Mouse (Mus musculus): Measurements from ENCODE around the gene Bscl2. TPM values are rescaled to one million over a fixed set of nuclear protein-coding genes. Genes with fewer than 3 reads are reported as not detected.

The Bscl2 gene
- 101 and 104 TPM in 2 replicates for polyA plus RNA-seq (2015; fragmentation: Nextera tagmentation; extraction: Ambion mirVana)

GRCm38 (mm10) chr19:8837251-8837791 is at the start of gene Bscl2:
Gene Bscl2 (plus strand): TSS chr19:8837467.
- Histone ChIP-seq H3K9me3 (no peaks in the 10 kb centered on the region), H3K4me1 (replicated peaks) (peaks cover 37% of the 10 kb centered on the region), H3K27me3 (no peaks in the 10 kb centered on the region), H3K36me3 (peaks cover 35% of the 10 kb centered on the region), H3K27ac (replicated peaks) (peak within 1 kb of the TSS; percentile 97), H3K4me3 (peak within 1 kb of the TSS; percentile 79), H3K4me2 (peak within 1 kb of the TSS; percentile 78), H3K9ac (peak within 1 kb of the TSS; percentile 92)
- under 1% methylated on average over 38 of the region's 38 CpGs for WGBS
- peak; percentile 71 for ATAC-seq (ENCODE audit: low FRiP score, low read depth)

- Histone ChIP-seq H3K4me1 (replicated peaks) (peaks cover 13% of the 10 kb centered on the region), H3K4me3 (no peak overlapping the region), H3K27me3 (no peaks in the 10 kb centered on the region), H3K9me3 (no peaks in the 10 kb centered on the region), H3K9ac (no peak overlapping the region), H3K27ac (replicated peaks) (no peak overlapping the region), H3K4me2 (no peak overlapping the region), H3K36me3 (peaks cover 19% of the 10 kb centered on the region)
- no peak for ATAC-seq (ENCODE audit: low FRiP score, low read depth)
- WGBS = 22% methylated on average over 3 of the region's 3 CpGs
Observed at GRCm38 (mm10) chr19:8788521-8788920, 48.7 kb upstream of the Bscl2 start.

- H3K9ac ChIP-seq = no peak overlapping the region
- no peaks in the 10 kb centered on the region for H3K27me3 ChIP-seq
- H3K4me1 ChIP-seq (replicated peaks) = peaks cover 13% of the 10 kb centered on the region
- no peak overlapping the region for H3K27ac ChIP-seq (replicated peaks)
- H3K9me3 ChIP-seq = no peaks in the 10 kb centered on the region
- H3K36me3 ChIP-seq = peaks cover 24% of the 10 kb centered on the region
- 52% methylated on average over 1 of the region's 1 CpGs for WGBS
- H3K4me2 ChIP-seq = no peak overlapping the region
- H3K4me3 ChIP-seq = no peak overlapping the region
- ATAC-seq (ENCODE audit: low FRiP score, low read depth) = no peak
Observed at GRCm38 (mm10) chr19:8789171-8789570, 48.1 kb upstream of the Bscl2 start.

- Histone ChIP-seq H3K9ac (no peak overlapping the region), H3K4me1 (replicated peaks) (peaks cover 9% of the 10 kb centered on the region), H3K4me2 (no peak overlapping the region), H3K9me3 (no peaks in the 10 kb centered on the region), H3K27me3 (no peaks in the 10 kb centered on the region), H3K4me3 (no peak overlapping the region), H3K27ac (replicated peaks) (no peak overlapping the region), H3K36me3 (peaks cover 34% of the 10 kb centered on the region)
- no peak for ATAC-seq (ENCODE audit: low FRiP score, low read depth)
- WGBS = 85% methylated on average over 7 of the region's 7 CpGs
Observed at GRCm38 (mm10) chr19:8790171-8790570, 47.1 kb upstream of the Bscl2 start.

- Histone ChIP-seq H3K36me3 (peaks cover 20% of the 10 kb centered on the region), H3K4me3 (peak within 1 kb of the TSS; percentile 71), H3K9me3 (no peaks in the 10 kb centered on the region), H3K9ac (peak within 1 kb of the TSS; percentile 72), H3K4me1 (replicated peaks) (peaks cover 22% of the 10 kb centered on the region), H3K27ac (replicated peaks) (peak within 1 kb of the TSS; percentile 72), H3K27me3 (no peaks in the 10 kb centered on the region), H3K4me2 (peak within 1 kb of the TSS; percentile 83)
- WGBS = 2% methylated on average over 25 of the region's 25 CpGs
- ATAC-seq (ENCODE audit: low FRiP score, low read depth) = peak; percentile 76
Observed at GRCm38 (mm10) chr19:8798264-8798946, 38.9 kb upstream of the Bscl2 start, which contains the start of gene Polr2g. Gene Polr2g (minus strand): TSS chr19:8798577.

- H3K36me3 ChIP-seq = peaks cover 15% of the 10 kb centered on the region
- ATAC-seq (ENCODE audit: low FRiP score, low read depth) = no peak
- H3K27ac ChIP-seq (replicated peaks) = peak overlapping the region; percentile 72; the same call in 1 of the 2 replicates
- H3K9me3 ChIP-seq = no peaks in the 10 kb centered on the region
- peaks cover 26% of the 10 kb centered on the region for H3K4me1 ChIP-seq (replicated peaks)
- H3K4me2 ChIP-seq = peak overlapping the region; percentile 83
- peak overlapping the region; percentile 71; the same call in 1 of the 2 replicates for H3K4me3 ChIP-seq
- no peaks in the 10 kb centered on the region for H3K27me3 ChIP-seq
- 0 out of 2 replicates have a peak overlapping the region, but pooled peaks have one; percentile 72 for H3K9ac ChIP-seq
Observed at GRCm38 (mm10) chr19:8798947-8799315, 38.3 kb upstream of the Bscl2 start.

GRCm38 (mm10) chr19:8802130-8802821 is 35.0 kb upstream of the Bscl2 start, which contains the start of gene Zbtb3:
Gene Zbtb3 (plus strand): TSS chr19:8802555.
- Histone ChIP-seq H3K4me2 (peak within 1 kb of the TSS; percentile 57), H3K4me1 (replicated peaks) (peaks cover 23% of the 10 kb centered on the region), H3K4me3 (peak within 1 kb of the TSS; percentile 66), H3K27ac (replicated peaks) (peak within 1 kb of the TSS; percentile 92), H3K9ac (peak within 1 kb of the TSS; percentile 51), H3K36me3 (peaks cover 27% of the 10 kb centered on the region), H3K9me3 (no peaks in the 10 kb centered on the region), H3K27me3 (no peaks in the 10 kb centered on the region)
- ATAC-seq (ENCODE audit: low FRiP score, low read depth) = peak; percentile 98
- WGBS = under 1% methylated on average over 30 of the region's 30 CpGs

- Histone ChIP-seq H3K4me1 (replicated peaks) (peaks cover 16% of the 10 kb centered on the region), H3K27ac (replicated peaks) (peak overlapping the region; percentile 92; the same call in 1 of the 2 replicates), H3K36me3 (peaks cover 33% of the 10 kb centered on the region), H3K9me3 (no peaks in the 10 kb centered on the region), H3K4me2 (peak overlapping the region; percentile 57), H3K27me3 (no peaks in the 10 kb centered on the region), H3K9ac (no peak overlapping the region), H3K4me3 (peak overlapping the region; percentile 66)
- ATAC-seq (ENCODE audit: low FRiP score, low read depth) = no peak
- 89% methylated on average over 9 of the region's 9 CpGs for WGBS
Observed at GRCm38 (mm10) chr19:8803204-8803780, 34.0 kb upstream of the Bscl2 start.

- no peaks in the 10 kb centered on the region for H3K9me3 ChIP-seq
- no peak overlapping the region for H3K27ac ChIP-seq (replicated peaks)
- no peak for ATAC-seq (ENCODE audit: low FRiP score, low read depth)
- no peak overlapping the region for H3K4me2 ChIP-seq
- H3K4me1 ChIP-seq (replicated peaks) = peaks cover 16% of the 10 kb centered on the region
- H3K9ac ChIP-seq = no peak overlapping the region
- H3K4me3 ChIP-seq = no peak overlapping the region
- WGBS = 93% methylated on average over 11 of the region's 11 CpGs
- H3K36me3 ChIP-seq = peaks cover 34% of the 10 kb centered on the region
- no peaks in the 10 kb centered on the region for H3K27me3 ChIP-seq
Observed at GRCm38 (mm10) chr19:8803879-8804660, 33.2 kb upstream of the Bscl2 start.

GRCm38 (mm10) chr19:8806810-8807209 is 30.5 kb upstream of the Bscl2 start:
- no peak for ATAC-seq (ENCODE audit: low FRiP score, low read depth)
- 95% methylated on average over 5 of the region's 5 CpGs for WGBS
- H3K4me3 ChIP-seq = no peak overlapping the region
- H3K9me3 ChIP-seq = no peaks in the 10 kb centered on the region
- H3K27me3 ChIP-seq = no peaks in the 10 kb centered on the region
- no peak overlapping the region for H3K9ac ChIP-seq
- H3K36me3 ChIP-seq = peaks cover 51% of the 10 kb centered on the region
- H3K27ac ChIP-seq (replicated peaks) = no peak overlapping the region
- no peak overlapping the region for H3K4me2 ChIP-seq
- peaks cover 13% of the 10 kb centered on the region for H3K4me1 ChIP-seq (replicated peaks)

GRCm38 (mm10) chr19:8815812-8816211 is 21.5 kb upstream of the Bscl2 start:
- Histone ChIP-seq H3K4me2 (0 out of 2 replicates have a peak overlapping the region, but pooled peaks have one; percentile 35), H3K27me3 (no peaks in the 10 kb centered on the region), H3K27ac (replicated peaks) (no peak overlapping the region), H3K9ac (no peak overlapping the region), H3K36me3 (peaks cover 26% of the 10 kb centered on the region), H3K4me3 (no peak overlapping the region), H3K9me3 (no peaks in the 10 kb centered on the region), H3K4me1 (replicated peaks) (peaks cover 45% of the 10 kb centered on the region)
- ATAC-seq (ENCODE audit: low FRiP score, low read depth) = no peak
- 67% methylated on average over 11 of the region's 11 CpGs for WGBS
